Comparison of ENCODE assay signal across 13 mouse cellular contexts in the genomic region with DNA sequence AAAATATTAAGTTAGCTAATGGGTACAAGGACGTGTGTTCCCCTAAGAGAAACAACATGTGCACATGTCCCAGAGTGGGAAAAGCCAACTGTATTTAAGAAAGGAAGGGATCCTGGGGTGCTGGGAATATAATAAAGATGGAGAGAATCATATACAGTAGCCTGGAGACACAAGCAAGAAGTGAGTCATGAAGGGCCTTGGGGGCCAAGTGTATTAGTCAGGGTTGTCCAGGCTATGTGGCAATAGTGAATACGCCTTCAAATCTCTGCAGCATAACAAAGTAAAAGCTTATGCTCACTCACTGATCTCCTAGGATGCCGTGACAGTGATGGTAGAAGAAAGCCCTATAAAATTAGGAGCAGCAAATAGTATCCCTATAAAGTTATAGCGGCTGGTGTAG.
DNase-seq lines count a peak whose midpoint lies in the region.
"Had no signal": no experiment of that assay in that cellular context is flagged by ENCODE, and none has a peak within 500 bp of the region (broad histone marks: within the 10 kb centered on the region; RNA-seq: fewer than 3 reads in every experiment).

No protein-coding gene starts in this region.

- intact Hi-C loops in gastrocnemius, postnatal 14 days (cut with DNase I; ENCODE audit: low total_unique reads), result no loop called here

- DNase-seq in adrenal gland, adult 8-10 months, result peak; percentile 45
- no peak for DNase-seq in adrenal gland, postnatal 4 days (ENCODE audit: low spot score in 2 of 2)
- peak; percentile 73 for DNase-seq in 3T3-L1 (ENCODE audit: low read depth, low spot score)
- DNase-seq in NIH3T3 (ENCODE audit: low read depth), result peak; percentile 73
- peak; percentile 34 to 35 for DNase-seq in adrenal gland, postnatal 36 days
- no peak for DNase-seq in kidney, postnatal 25 days
- DNase-seq in gastrocnemius, postnatal 14 days, result no peak
- DNase-seq: B cell, adult 2 months; cerebellum, adult 18-20 months; cerebellum, adult 9-11 months; gastrocnemius, postnatal 10 days; heart, postnatal 36 days; kidney, adult 2 months had no signal

Comparison
In these comparisons a context has a peak if more than half of its experiments do, and no peak if none do; other contexts are left out.
1. DNase-seq: peak in adrenal gland, adult 8-10 months (single experiment), 3T3-L1 (single experiment), NIH3T3 (single experiment) and adrenal gland, postnatal 36 days (2 of 2); none in adrenal gland, postnatal 4 days (0 of 2), kidney, postnatal 25 days (0 of 2) and gastrocnemius, postnatal 14 days (single experiment).